In the genomic region with DNA sequence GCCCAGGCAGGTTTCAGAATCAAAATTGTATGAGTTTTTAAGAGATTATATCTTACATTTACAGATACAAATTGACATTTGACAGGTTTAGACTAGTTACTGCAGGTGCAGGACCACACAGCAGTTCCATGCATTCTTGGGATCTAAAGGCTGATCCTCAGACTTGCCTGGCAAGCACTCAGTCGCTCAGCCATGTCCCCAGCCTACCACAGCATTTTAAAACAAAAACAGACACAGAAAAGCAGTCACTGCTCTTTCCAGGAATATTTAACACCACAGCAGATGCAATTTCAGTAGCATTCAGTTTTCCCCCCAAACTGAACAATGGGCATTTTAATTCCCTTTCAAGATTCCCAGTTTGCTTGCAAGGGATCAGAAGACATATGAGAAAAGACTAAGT, we compare ENCODE assay signal across 22 mouse cellular contexts.
"Had no signal": no experiment of that assay in that cellular context is flagged by ENCODE, and none has a peak within 500 bp of the region (broad histone marks: within the 10 kb centered on the region; RNA-seq: fewer than 3 reads in every experiment).

No protein-coding gene starts in this region.

- H3K4me2 ChIP-seq: limb, embryonic 12.5 days; limb, embryonic 15.5 days; liver, embryonic 11.5 days; lung, embryonic 14.5 days; midbrain, embryonic 12.5 days; midbrain, embryonic 15.5 days; neural tube, embryonic 12.5 days; neural tube, embryonic 15.5 days had no signal

- ATAC-seq: liver, postnatal 0 days; lung, postnatal 0 days; midbrain, embryonic 15.5 days had no signal

- H3K27ac ChIP-seq: left cerebral cortex, adult 2 months; limb, embryonic 12.5 days; limb, embryonic 15.5 days; liver, embryonic 14.5 days; macrophage; midbrain, embryonic 12.5 days; midbrain, embryonic 15.5 days; neural tube, embryonic 12.5 days; neural tube, embryonic 15.5 days; stomach, postnatal 0 days had no signal

- H3K27me3 ChIP-seq: limb, embryonic 12.5 days; limb, embryonic 15.5 days; midbrain, embryonic 12.5 days; midbrain, embryonic 15.5 days; neural tube, embryonic 12.5 days; neural tube, embryonic 15.5 days had no signal

- H3K36me3 ChIP-seq: limb, embryonic 12.5 days; limb, embryonic 15.5 days; midbrain, embryonic 12.5 days; midbrain, embryonic 15.5 days; neural tube, embryonic 12.5 days; neural tube, embryonic 15.5 days had no signal

- H3K4me3 ChIP-seq: left cerebral cortex, adult 2 months; limb, embryonic 12.5 days; limb, embryonic 15.5 days; midbrain, embryonic 12.5 days; midbrain, embryonic 15.5 days; neural tube, embryonic 12.5 days; neural tube, embryonic 15.5 days had no signal

- DNase-seq: kidney, postnatal 14 days; kidney, postnatal 4 days; liver, postnatal 0 days; lung, embryonic 14.5 days; right cerebral cortex, adult 18-20 months; right cerebral cortex, postnatal 14 days; right cerebral cortex, postnatal 4 days; thymus, adult 2 months; thymus, postnatal 14 days; thymus, postnatal 4 days had no signal

- H3K4me1 ChIP-seq: limb, embryonic 12.5 days; midbrain, embryonic 12.5 days; midbrain, embryonic 15.5 days; neural tube, embryonic 12.5 days had no signal

- H3K9me3 ChIP-seq: limb, embryonic 15.5 days; midbrain, embryonic 12.5 days; midbrain, embryonic 15.5 days; neural tube, embryonic 12.5 days; neural tube, embryonic 15.5 days had no signal

- H3K9ac ChIP-seq: limb, embryonic 12.5 days; limb, embryonic 15.5 days; liver, embryonic 14.5 days; liver, postnatal 0 days; lung, embryonic 14.5 days; midbrain, embryonic 12.5 days; midbrain, embryonic 15.5 days; neural tube, embryonic 12.5 days; neural tube, embryonic 15.5 days had no signal
